Mouse (Mus musculus): Measurements from ENCODE around the gene Traf3.

DNA sequence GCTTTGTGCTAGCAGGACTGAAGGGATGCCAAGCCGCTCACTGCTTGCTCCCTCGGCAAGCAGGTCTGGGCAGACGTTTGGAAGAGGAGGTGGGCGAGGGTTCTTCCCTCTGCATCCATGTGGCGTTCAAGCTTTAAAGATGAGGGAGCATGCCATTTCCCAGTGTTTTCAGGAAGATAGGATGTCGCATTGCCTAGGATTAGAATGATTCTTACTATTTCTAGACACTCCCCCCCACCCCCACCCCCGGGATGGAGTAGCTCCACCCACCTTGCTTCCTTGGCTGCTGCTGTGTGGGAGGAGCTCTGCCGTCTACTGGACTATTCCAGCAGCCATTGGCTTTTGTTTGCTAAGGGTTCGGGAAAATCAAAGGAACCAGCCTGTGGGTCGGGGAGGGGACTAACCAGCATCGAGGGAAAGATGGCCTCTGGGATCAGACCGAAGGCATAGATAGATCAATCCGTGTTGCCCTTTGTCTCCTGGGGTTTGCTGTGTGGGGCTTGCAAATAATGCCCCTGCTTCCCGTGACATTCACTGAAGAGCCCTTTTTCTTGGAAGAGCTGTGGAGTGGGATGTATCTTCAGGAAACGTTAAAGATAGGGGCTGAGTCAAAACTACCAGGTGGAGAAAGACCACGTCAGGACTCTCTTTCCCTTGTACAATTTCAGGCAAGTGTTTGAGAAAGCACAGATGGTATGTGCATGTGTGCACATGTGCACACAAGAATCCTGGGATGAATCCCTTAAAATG is 3.7 kb upstream of the Traf3 start:
- no peak for TF ChIP-seq CTCF (IDR thresholded peaks at IDR 0.05; ENCODE audit: borderline replicate concordance, insufficient read depth, low read length)
- TF ChIP-seq POLR2A (IDR thresholded peaks at IDR 0.05; ENCODE audit: low read depth, low read length) = no peak

Data from embryonic fibroblast, embryonic 13.5 days (primary cell).